Mouse (Mus musculus) hindbrain, postnatal 0 days (tissue): ENCODE measurements at regions not wholly inside any gene's neighbourhood (a gene's known extent, or its start where the extent isn't known, plus 50 kb on each side); places are given as distances from the start of the nearest gene placed in this dataset.
A peak's percentile ranks its signal among the peaks of the same experiment; 100 is the strongest.

Experiments used
- ATAC-seq: fragments of 200-750 bp; cut with Nextera tagmentation; 2 replicates; pipeline ENCODE4 v1.8.0; 2017; ENCODE audit warnings: mild to moderate bottlenecking, moderate TSS enrichment, moderate library complexity
- DNase-seq: peaks from one replicate; pipeline ENCODE4 v3.0.0-alpha.2; 2015; ENCODE audit warnings: low spot score
- H3K27ac ChIP-seq: fragments of 300-500 bp; sonication (generic); 2 replicates; pipeline ENCODE4 v1.5.1; 2014; ENCODE audit warnings: mild to moderate bottlenecking
- H3K27me3 ChIP-seq: fragments of 300-500 bp; sonication (generic); 2 replicates; pipeline ENCODE4 v1.6.1; 2014; ENCODE audit warnings: low read length, mixed read lengths; ENCODE audit not compliant: insufficient read depth
- H3K36me3 ChIP-seq: fragments of 300-500 bp; sonication (generic); 2 replicates; pipeline ENCODE4 v1.6.1; 2014; ENCODE audit warnings: low read length, mixed read lengths; ENCODE audit not compliant: insufficient read depth
- H3K4me1 ChIP-seq: fragments of 300-500 bp; sonication (generic); 2 replicates; pipeline ENCODE4 v1.6.1; 2014; ENCODE audit warnings: antibody characterized with exemption, low read length, mixed read lengths; ENCODE audit not compliant: insufficient read depth
- H3K4me2 ChIP-seq: fragments of 300-500 bp; sonication (generic); 2 replicates; pipeline ENCODE4 v1.6.1; 2014; ENCODE audit warnings: low read depth, mild to moderate bottlenecking, low read length, moderate library complexity, mixed read lengths
- H3K4me3 ChIP-seq: fragments of 300-500 bp; sonication (generic); 2 replicates; pipeline ENCODE4 v1.5.1; 2014; ENCODE audit warnings: low read length
- H3K9ac ChIP-seq: fragments of 300-500 bp; sonication (generic); replicated peaks from 2 replicates; pipeline ENCODE4 v1.6.1; 2014; ENCODE audit warnings: mild to moderate bottlenecking, low read length, moderate library complexity, mixed read lengths
- H3K9me3 ChIP-seq: fragments of 300-500 bp; sonication (generic); 2 replicates; pipeline ENCODE4 v1.6.1; 2016; ENCODE audit warnings: low read length, mixed read lengths
- CTCF ChIP-seq: IDR thresholded peaks from 2 replicates; pipeline ENCODE4 v1.5.1; 2016; ENCODE audit warnings: antibody characterized with exemption, control low read depth, low read depth
- WGBS: fragments of 180-500 bp; shearing (Covaris S2); extraction: QIAGEN DNeasy Blood & Tissue Kit; methylation state at CpG from one replicate; pipeline ENCODE4 v1.1.7; 2014; 5-methylcytosine and 5-hydroxymethylcytosine counted together

GRCm38 (mm10) chr3:38299236-38299897 lies 185.3 kb downstream of the Ankrd50 start:
- Histone ChIP-seq H3K4me2 (no peak overlapping the region), H3K36me3 (no peaks in the 10 kb centered on the region), H3K9ac (no peak overlapping the region), H3K9me3 (no peaks in the 10 kb centered on the region), H3K27me3 (no peaks in the 10 kb centered on the region), H3K4me1 (0 out of 2 replicates have a peak, but pooled peaks cover 6% of the 10 kb centered on the region), H3K27ac (peak overlapping the region; percentile 64; the same call in 1 of the 2 replicates), H3K4me3 (no peak overlapping the region)
- no peak for TF ChIP-seq CTCF
- ATAC-seq (peak; percentile 95), DNase-seq (peak; percentile 77)
- 6% methylated on average over 2 of the region's 2 CpGs for WGBS

DNA sequence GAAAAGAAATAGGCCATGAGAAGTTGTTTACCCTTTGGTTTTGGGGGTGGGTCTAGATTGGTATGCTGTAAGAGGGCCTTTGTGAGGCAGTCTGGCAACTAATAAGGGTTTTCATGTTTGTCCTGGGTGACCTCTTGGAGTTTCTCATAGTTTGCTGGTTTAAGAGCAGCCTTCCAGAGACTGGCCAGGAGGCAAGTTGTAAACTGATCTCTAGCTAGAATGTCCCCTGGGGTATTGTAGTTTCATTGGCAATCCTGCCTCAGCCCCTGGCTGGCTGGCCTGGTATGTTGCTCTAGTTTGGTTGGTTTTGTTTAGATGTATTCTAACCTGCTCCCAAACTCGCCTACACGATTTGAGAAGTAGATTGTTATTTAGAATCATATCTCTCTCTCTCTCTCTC lies 187.1 kb downstream of the Ankrd50 start:
- ATAC-seq = no peak
- H3K27ac ChIP-seq = no peak overlapping the region
- TF ChIP-seq CTCF = no peak
- H3K9ac ChIP-seq = no peak overlapping the region
- H3K9me3 ChIP-seq = no peaks in the 10 kb centered on the region
- no peak overlapping the region for H3K4me2 ChIP-seq
- no peaks in the 10 kb centered on the region for H3K36me3 ChIP-seq
- no peaks in the 10 kb centered on the region for H3K27me3 ChIP-seq
- H3K4me3 ChIP-seq = no peak overlapping the region
- WGBS = 89% methylated on average over 2 of the region's 2 CpGs
- H3K4me1 ChIP-seq = 0 out of 2 replicates have a peak, but pooled peaks cover 6% of the 10 kb centered on the region
- DNase-seq = no peak

DNA sequence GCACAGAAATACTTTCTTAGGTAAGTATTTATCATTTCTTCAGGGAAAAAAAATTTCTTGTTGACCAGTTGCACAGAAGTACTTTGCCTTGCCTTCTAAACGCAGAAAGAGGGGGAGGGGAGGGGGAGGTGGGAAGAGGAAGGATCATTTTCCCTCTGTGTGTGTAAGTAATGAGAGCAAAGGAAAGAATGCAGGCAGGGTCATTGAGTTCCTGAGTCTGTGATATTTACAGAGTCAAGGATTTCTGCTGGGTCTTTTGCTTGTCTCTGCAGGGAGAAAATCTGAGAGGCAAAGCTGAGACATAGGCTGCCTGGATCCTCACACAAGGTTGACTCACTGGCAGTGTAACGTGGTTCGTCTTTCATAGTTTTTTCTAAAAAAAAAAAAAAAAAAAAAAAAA lies 195.6 kb downstream of the Ankrd50 start:
- ATAC-seq (no peak), DNase-seq (no peak)
- no peak overlapping the region for H3K4me3 ChIP-seq
- no peak overlapping the region for H3K4me2 ChIP-seq
- TF ChIP-seq CTCF = no peak
- no peaks in the 10 kb centered on the region for H3K36me3 ChIP-seq
- H3K4me1 ChIP-seq = no peaks in the 10 kb centered on the region
- 60% methylated on average over 3 of the region's 3 CpGs for WGBS
- no peak overlapping the region for H3K9ac ChIP-seq
- no peaks in the 10 kb centered on the region for H3K9me3 ChIP-seq
- H3K27me3 ChIP-seq = no peaks in the 10 kb centered on the region
- H3K27ac ChIP-seq = no peak overlapping the region

- Histone ChIP-seq H3K4me2 (no peak overlapping the region), H3K27me3 (no peaks in the 10 kb centered on the region; the same call in 1 of the 2 replicates), H3K9me3 (no peaks in the 10 kb centered on the region), H3K4me3 (no peak overlapping the region), H3K9ac (no peak overlapping the region), H3K27ac (no peak overlapping the region), H3K4me1 (no peaks in the 10 kb centered on the region), H3K36me3 (no peaks in the 10 kb centered on the region)
- ATAC-seq = no peak
- DNase-seq = no peak
- no peak for TF ChIP-seq CTCF
- 64% methylated on average over 11 of the region's 11 CpGs for WGBS
Measured at GRCm38 (mm10) chr3:38283687-38284124, 200.9 kb downstream of the Ankrd50 start.

- Histone ChIP-seq H3K9me3 (no peaks in the 10 kb centered on the region), H3K27ac (no peak overlapping the region), H3K9ac (no peak overlapping the region), H3K4me2 (no peak overlapping the region), H3K4me1 (no peaks in the 10 kb centered on the region), H3K36me3 (no peaks in the 10 kb centered on the region), H3K4me3 (no peak overlapping the region), H3K27me3 (no peaks in the 10 kb centered on the region; the same call in 1 of the 2 replicates)
- ATAC-seq (no peak), DNase-seq (no peak)
- 91% methylated on average over 4 of the region's 4 CpGs for WGBS
- no peak for TF ChIP-seq CTCF
Measured at GRCm38 (mm10) chr3:38282891-38283290, 201.8 kb downstream of the Ankrd50 start.

GRCm38 (mm10) chr3:38281683-38282082 lies 203.0 kb downstream of the Ankrd50 start:
- no peak for DNase-seq
- Histone ChIP-seq H3K36me3 (no peaks in the 10 kb centered on the region), H3K4me2 (no peak overlapping the region), H3K9ac (no peak overlapping the region), H3K27me3 (no peaks in the 10 kb centered on the region; the same call in 1 of the 2 replicates), H3K9me3 (no peaks in the 10 kb centered on the region), H3K4me1 (no peaks in the 10 kb centered on the region), H3K4me3 (no peak overlapping the region), H3K27ac (no peak overlapping the region)
- TF ChIP-seq CTCF = no peak
- WGBS = 72% methylated on average over 4 of the region's 4 CpGs
- ATAC-seq = no peak

GRCm38 (mm10) chr3:38280876-38281275 lies 203.8 kb downstream of the Ankrd50 start:
- no peaks in the 10 kb centered on the region; the same call in 1 of the 2 replicates for H3K27me3 ChIP-seq
- no peak for TF ChIP-seq CTCF
- ATAC-seq (no peak), DNase-seq (no peak)
- H3K4me3 ChIP-seq = no peak overlapping the region
- no peak overlapping the region for H3K27ac ChIP-seq
- no peaks in the 10 kb centered on the region for H3K36me3 ChIP-seq
- H3K9ac ChIP-seq = no peak overlapping the region
- H3K4me1 ChIP-seq = no peaks in the 10 kb centered on the region
- H3K9me3 ChIP-seq = no peaks in the 10 kb centered on the region
- WGBS = 85% methylated on average over 6 of the region's 6 CpGs
- H3K4me2 ChIP-seq = no peak overlapping the region
